Mouse (Mus musculus): ENCODE measurements around the gene Ccdc57.
"Not testable (repeated sequence)": the region's sequence is repeated elsewhere in the genome, so short reads cannot be mapped to it uniquely, and the experiment has no call there.

The Ccdc57 gene

GRCm38 (mm10) chr11:120781361-120781760, 151.3 kb downstream of the Ccdc57 start:
- DNase-seq, result not testable (repeated sequence)

GRCm38 (mm10) chr11:120779876-120780275, 152.8 kb downstream of the Ccdc57 start:
- no peak for DNase-seq

GRCm38 (mm10) chr11:120777123-120777522, 155.5 kb downstream of the Ccdc57 start:
- DNase-seq, result peak in 1 of 2 experiments; percentile 4

Measured in cerebellum, postnatal 25 days (tissue).